Mouse (Mus musculus): ENCODE data around the gene Dbndd2.

Dbndd2 gene

DNA sequence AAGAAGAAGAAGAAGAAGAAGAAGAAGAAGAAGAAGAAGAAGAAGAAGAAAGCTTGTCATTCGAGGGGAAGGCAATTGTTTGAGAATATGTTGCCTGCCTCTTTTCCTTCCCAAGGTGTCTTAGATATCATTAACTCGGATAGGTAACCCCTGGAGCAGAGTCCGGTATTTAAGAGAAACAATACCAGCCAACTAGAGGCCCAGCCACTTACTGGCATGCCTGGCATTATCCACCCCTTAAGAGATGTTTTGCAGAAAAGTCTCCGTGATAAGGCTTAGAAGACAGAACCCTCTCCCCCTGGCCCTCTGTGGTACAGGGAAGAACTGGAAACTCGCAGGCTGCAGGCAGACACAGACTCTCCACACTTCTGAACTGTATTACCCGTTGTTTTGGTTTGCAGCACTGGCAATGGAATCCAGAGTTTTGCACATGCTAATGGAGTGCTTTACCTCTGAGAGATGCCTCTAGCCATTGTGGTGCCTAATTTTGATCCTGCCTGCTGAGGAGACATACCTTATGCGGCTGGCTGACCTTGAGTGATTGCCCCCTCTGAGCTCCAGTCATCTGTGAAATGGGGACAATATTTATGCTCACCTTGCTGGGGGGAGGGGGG is 31.9 kb upstream of the Dbndd2 start:
- DNase-seq (ENCODE audit: low spot score) = no peak

DNA sequence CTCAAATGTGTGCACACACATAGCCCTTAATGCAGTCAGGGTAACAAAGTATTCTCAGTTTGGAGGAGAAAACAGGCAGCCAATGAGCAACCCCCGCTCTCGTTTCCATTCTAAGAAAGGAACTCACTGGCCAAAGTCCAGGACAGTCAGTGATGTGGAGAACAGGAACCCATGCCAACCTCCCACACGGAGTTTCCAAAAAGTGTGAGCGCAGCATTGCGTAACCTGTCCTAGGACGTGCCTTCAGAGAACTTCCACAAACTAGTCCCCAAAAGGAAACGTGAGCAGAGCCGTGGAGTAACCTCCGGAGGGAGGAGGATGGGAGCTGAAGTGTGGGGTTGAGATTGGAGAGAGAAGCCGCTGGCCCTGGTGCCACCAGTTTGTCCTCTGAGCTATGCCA is 31.1 kb upstream of the Dbndd2 start:
- DNase-seq (ENCODE audit: low spot score) = peak; percentile 65

DNA sequence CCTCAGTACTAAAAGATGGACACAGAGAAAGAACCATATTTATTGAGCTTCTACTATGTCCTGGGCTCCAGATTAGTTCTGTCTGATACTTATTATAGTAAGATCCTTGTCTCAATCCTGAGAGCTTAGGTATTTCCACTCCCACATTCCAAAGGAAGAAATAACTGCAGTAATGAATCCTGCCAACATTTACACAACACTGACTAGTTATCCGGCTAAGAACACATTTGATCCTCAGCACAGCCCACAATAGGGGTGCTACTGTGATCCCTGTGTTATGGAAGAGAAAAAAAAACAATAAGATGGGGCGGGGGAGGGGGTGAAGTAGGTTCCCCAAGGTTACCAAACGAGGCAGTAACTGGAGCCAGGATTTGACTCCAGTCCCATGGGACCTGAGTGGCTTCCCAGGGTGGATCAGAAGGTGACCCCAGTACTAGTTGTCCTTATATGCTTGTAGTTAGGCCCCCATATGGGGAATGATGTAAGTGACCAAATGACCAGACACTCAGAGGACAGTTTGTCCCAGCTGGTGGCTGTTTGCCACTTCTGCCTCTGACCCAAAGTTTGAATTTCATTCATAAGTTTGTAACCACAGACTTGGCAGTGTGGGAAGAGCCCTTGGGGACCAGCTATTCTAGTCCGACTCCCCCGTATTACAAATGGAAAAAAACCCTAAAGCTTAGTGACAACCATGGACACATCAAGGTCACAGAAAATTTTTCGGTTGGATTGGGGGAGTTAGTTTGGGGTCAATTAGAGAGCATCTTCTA is 30.3 kb upstream of the Dbndd2 start:
- no peak for DNase-seq (ENCODE audit: low spot score)

DNA sequence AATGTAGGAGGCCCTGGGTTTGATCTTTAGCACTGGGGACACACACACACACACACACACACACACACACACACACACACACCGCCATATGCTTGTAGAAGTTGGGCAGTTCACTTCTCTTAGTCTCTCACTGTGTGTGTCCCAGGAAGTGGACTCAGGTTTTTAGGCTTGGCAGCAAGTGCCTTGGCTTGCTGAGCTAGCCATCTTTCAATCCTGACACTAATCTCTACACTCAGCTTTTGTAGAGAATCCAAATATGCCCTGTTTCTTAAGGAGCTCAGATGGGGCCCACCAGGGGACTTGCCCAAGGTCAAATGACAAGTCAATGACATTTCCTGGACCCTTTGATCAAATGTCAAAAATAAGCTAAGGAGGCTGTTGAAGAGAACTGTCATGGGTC is 29.5 kb upstream of the Dbndd2 start:
- DNase-seq (ENCODE audit: low spot score) = no peak

DNA sequence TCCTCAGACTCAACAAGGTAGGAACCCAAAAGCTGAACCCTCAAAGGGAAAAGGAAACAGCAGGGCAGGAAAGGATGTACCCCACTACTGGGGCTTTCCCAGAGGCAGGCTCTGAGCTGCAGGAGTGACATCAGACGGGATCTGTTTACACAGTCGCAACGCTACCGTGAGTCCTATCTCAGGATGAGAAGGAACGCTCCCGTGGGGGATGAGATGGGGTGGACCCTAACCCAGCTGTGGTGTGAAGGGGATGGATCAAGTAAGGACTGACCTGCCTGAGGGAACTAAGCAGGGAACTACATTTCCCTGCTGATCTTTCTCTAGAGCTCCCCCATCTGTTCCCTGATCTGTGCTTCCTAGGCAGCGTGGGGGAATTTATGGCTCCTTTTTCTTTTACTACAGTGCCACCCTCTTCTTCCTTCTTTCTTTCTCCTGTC is 29.0 kb upstream of the Dbndd2 start, which contains the start of gene Sys1:
Gene Sys1, plus strand, starts transcription at position 101 of the 437 bp plus-strand sequence.
- no peak for DNase-seq (ENCODE audit: low spot score)

DNA sequence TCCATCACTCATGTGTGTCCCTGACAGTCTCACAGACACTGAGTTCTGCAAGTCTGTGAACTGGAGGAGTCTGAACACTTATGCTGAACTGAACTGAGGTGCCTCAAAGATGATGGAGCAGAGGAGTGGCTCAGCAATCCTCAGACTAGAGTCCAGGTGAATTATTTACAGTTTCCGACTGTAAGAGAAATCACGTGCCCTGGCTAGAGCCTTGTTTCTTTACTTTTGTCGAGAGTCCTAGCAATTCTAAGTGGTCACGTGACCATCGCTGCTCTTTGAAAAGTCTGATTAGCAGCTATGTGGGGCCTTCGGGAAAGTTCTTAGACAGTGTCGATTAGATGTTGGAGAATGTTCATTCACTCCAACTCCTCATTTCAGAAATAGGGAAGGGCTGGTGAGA is 28.0 kb upstream of the Dbndd2 start:
- no peak for DNase-seq (ENCODE audit: low spot score)

DNA sequence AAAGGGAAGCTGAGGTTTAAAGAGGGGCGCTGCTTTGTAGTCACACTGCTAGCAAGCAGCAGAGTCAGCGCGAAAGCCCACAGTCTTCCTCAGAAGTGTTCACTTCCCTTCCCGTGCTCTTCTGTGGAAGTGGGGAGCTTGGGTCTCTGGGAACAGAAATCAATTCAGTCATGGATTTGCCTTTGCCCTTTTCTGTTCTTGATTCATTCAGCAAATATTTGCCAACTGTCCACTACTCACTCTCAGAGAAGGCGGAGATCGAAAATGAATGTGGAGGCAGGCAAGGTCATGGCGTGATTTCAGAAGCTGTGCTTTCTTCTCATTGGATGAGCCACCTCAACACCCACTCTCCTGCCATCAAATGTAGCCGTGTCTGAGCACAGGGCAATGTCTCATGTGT is 27.4 kb upstream of the Dbndd2 start:
- no peak for DNase-seq (ENCODE audit: low spot score)

DNA sequence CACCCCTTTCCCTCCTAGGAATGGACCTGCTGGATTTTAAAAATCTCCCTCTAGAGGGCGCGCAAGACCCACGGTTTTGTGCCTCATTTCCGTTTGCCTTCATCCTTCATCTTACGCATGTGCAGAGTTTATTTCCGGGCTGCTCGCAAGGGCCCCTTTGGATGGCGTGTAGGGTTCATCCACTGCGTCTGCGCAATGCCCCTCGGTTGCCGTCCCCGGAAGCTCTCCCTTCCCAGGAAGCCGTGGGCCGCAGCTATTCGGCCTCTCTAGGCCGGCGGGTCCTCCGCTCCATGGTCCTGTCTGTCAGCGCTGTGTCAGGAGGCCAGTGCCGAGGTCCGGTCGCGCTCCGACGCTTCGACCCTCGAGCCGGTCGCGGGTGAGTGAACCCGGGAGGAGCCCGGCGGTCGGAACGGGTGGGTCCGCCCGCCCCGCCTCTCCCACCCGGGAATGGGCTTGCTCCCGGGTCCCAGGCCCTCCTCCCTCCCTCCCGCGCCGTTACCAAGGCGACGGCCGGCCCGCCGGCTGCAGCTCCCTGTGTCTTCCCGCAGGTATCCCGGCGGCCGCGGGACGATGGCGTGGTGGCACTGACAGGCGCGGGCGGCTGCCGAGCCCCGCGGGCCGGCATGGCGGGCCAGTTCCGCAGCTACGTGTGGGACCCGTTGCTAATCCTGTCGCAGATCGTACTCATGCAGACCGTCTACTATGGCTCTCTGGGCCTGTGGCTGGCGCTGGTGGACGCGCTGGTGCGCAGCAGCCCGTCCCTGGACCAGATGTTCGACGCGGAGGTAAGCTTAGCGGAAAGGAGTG is 25.0 kb upstream of the Dbndd2 start, which contains the start of gene Gm20458:
Gene Gm20458, plus strand, starts transcription at position 223 of the 807 bp plus-strand sequence.
- DNase-seq (ENCODE audit: low spot score) = peak; percentile 96

DNA sequence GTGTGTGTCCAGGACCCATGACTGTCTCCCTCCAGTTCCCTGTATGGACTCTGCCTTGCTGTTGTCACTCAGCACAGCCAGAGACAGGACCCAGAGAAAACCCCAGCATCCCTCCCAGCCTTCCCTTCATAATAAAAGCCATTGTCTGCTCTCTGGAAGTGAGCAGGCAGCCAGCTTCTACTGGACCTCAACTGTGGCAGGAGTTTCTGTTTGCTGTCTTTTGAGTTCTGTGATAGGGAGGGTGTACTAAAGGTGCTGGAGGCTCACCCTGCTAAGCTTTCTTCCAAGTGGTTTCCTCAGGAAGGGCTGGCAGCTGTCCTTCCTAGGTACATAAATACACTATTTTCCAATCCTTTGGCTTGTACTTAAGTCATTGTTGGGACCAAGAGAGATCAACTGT is 20.7 kb upstream of the Dbndd2 start:
- DNase-seq (ENCODE audit: low spot score) = no peak

DNA sequence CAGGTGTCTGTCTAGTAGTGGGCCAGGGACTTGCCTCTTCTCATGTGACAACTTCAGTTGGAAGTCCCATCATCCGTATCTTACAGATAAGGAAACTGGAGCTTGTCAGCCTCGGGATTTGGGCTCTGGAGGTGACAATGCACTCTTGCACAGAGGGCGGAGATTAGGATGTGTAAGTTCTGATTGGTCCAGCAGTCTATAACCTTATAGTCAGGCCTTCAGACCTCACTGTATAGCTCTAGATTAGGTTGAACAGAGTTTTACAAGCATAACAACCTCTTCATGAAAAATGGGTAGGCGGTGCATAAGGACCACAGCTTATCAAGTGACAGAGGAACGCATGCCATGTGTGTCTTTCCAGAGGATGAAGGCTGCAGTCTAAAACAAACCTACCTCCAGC is 19.1 kb upstream of the Dbndd2 start:
- DNase-seq (ENCODE audit: low spot score) = no peak

DNA sequence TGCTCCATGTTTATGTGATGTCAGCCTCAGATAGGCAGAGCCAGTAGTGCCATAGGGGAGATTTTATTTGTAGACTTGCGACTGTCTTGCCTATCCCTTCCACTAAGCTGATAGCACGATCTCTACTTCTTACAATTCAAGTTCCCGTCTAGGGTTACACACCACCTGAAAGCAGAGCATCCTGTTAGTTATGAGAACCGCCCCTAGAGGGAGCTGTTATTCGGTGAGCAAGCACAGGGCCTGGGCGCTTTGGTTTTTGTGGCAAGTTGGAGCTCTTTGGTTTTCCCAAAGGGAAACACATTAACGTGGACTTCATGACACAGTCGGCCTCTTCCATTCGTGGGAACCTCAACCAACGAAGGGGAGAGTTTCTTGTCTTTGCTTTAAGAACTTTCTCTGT is 15.7 kb upstream of the Dbndd2 start:
- no peak for DNase-seq (ENCODE audit: low spot score)

DNA sequence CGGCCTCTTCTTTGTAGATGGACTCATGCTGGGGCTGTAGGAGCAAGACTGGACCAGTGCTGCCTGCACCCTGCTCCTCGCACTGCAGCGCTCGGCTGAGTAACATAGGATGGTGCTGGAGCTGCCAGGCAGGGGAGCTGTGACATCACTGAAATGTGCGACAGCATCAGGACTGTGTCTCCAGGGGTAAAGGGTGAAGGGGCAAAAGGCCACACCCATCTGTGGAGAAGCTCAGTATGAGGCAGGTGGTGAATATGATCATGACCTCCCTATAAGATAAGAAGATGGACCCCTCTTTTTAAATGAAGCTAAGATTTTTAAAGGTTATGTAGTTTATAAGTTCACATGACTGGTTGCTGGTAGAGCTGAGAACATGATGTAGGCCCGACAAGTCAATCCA is 12.3 kb upstream of the Dbndd2 start, which contains the start of gene Trp53tg5:
Gene Trp53tg5, minus strand, starts transcription at position 101 of the 400 bp plus-strand sequence.
- no peak for DNase-seq (ENCODE audit: low spot score)

DNA sequence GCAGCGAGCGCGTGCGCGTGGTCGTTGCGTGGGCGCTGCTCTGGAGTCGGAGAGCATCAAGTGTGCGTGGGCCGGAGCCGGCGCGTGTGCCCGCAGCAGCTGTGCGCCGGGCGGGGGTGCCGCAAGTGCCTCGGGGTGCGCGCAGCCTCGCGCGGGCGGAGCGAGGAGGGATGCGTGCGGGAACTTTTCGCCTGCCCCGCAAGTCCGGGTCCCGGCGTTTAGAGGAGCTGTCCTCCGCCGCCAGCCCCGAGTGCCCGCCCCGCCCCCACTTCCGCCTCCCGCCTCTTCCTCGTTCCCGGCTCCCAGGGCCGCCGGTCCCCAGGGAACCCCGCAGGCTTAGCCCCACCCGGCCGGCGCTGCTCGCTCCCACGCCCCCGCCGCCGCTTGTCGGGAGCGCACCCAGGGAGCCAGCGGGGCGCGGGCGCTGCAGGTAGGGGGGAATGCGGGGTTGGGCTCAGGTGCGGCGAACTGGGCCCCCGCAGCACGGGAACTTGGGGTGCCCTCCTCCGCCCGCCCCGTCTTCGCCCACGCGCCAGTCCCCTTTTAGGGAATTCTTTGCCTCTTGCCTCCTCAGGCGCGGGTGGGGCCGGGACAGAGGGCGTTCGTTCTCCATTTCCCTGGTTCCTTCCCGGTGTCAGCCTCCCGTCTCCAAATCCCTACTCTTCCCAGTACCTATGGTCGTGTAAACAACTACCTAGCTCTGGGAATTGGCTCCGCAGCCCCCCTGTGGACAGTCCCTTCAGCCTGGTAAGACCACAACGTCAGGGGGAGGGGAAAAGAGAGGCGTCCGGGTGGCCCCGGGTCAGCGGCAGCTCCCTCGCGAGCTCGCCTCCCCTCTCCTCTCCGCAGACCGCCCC is 580 bp downstream of the Dbndd2 start:
- peak; percentile 81 for DNase-seq (ENCODE audit: low spot score)

DNA sequence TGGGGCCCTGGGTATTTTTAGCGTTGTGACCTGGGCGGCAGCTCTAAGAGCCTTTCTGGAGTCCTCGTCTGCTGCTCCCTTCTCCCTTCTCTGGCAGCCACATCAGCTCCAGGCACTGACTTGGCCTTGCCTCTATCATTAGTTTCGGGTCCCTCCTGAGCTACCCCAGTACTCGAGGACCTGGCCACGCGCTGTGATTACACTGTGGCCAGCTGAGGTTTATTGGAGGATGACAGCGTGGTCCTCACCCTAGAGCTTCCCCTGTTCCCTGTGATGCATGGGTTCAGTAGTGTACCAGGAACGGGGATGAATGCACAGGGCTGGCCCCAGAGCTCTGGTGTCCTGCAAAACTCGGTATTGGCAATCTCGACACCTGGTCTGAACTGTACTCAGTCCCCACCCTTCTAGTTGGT is 1.2 kb downstream of the Dbndd2 start:
- no peak for DNase-seq (ENCODE audit: low spot score)

DNA sequence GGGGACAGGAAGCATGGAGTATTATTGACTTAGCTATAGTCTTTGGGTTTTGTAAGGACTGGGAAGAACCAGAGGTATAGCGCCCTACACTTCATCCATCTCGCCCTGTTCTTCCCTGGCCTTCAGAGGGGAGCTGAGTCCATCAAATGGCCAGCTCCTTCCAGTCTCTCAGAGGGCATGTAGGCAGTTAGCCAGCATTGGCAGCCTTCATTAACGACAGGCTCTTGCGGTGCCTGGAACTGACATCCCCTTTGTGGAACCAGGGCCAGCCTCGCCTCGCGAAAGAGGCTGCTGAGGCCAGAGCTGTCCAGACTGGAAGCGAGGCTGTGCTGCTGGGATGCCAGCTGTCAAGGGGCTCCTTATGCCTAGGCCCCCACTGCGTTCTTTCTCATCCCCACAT is 1.9 kb downstream of the Dbndd2 start:
- peak; percentile 64 for DNase-seq (ENCODE audit: low spot score)

DNA sequence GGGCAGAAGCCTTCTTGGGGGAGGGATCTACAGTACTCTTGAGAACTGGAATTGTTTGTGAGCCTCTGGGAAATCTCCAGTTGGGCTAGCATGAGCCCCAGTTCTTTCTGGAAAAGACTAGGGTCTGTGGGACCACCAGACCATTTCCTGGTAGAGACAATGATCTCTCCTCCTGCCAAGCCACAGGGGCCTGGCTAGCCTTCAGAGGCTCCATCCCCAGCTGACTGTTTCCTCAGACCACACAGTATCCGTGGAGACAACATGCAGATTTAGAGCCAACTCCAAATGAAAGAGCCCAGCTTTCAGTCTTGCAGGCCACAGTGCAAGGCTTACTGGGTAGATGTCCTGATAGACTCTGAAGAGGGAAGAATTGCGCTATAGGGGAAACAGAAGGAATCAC is 8.2 kb downstream of the Dbndd2 start:
- DNase-seq (ENCODE audit: low spot score) = no peak

DNA sequence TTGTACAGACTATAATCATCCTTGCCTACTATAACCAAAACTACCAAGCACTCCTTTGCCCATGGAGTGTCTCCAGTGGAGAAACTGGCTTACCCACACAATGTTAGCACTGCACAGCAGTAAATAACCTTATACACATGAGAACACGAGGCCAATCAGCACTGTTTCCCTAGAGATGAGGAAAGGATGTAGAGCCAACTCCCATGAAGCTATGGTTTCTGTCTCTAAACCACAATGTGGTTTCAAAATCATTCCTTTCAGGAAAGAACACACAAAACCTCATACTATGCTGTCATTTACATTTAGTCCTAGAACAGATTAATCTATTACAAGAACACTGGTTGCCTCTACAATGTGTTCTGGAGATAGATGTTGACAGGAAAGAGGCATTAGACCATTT is 10.4 kb downstream of the Dbndd2 start:
- no peak for DNase-seq (ENCODE audit: low spot score)

DNA sequence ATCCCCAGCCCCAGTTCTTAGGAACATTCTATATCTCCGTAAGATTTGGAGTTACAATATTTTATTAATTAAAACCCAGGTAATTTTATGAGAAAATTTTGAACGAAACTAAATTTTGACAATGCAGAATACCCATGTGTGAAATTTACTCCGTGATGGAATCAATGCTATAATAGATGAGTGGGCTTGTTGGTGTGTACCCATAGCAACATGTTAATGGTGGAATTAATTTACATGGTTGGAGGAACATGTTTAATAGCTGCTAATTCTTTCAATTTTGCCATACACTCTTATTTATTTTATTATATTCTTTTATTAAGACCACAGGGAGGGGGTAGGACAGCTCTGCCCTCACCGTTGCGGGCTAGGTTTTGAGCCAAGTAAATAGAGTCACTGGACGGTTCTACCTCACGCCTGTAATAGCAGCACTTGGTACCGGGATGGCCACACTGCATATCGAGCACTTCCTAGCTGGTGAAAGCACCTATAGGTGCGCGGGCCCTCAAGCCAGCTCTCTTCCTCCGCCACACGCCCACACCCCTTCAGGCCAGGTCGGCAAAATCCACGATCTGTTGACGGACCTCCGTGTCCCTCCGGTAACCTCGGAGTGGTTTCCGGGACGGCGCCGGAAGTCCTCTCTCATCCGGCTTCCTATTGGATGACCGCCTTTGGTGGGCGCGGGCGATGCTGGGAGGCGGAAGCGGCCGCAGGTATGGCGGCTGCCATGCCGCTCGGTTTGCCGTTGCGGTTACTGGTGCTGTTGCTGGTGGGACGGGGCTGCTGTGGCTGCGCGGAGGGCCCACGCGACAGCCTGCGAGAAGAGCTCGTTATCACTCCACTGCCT is 11.2 kb downstream of the Dbndd2 start, which contains the start of gene Pigt:
Gene Pigt, plus strand, starts transcription at position 674 of the 844 bp plus-strand sequence.
- DNase-seq (ENCODE audit: low spot score) = peak; percentile 77

DNA sequence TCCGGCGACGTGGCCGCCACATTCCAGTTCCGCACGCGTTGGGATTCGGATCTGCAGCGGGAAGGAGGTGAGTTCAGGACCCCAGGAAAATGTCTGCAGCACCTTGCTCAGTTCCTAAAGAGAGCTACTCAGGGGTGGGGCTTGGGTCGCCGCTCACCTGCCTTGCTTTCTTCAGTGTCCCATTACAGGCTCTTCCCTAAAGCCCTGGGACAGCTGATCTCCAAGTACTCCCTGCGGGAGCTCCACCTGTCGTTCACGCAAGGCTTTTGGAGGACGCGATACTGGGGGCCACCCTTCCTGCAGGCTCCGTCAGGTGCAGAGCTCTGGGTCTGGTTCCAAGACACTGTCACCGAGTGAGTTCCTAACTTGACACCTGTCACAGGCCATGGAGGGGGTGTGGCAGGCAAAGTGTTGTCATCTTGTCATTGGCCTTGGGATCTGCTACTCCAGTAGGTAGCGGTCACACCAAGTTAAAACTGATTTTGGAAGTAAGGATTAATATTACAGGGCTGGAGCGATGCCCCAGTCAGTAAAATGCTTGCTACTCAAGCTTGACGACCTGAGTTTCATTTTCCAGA is 11.9 kb downstream of the Dbndd2 start:
- no peak for DNase-seq (ENCODE audit: low spot score)

DNA sequence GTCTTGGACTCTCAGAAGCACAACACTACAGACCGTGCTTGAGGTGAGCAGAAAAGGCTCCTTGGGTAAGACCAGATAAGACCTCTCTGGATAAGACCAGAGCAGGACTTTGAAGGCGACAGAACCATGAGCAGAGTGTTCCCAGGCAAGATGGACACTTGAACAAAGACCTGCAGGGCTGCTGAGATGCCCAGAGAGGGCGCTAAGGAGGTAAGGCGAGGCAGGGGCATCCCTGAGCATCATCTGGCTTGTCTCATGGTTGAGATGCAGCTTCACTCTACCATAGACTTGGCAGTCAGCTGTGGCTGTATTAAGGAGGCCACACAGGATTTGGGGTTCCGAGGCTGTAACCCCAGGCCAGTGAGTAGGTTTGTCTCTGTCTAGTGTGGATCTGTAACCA is 13.4 kb downstream of the Dbndd2 start:
- DNase-seq (ENCODE audit: low spot score) = no peak

All from left cerebral cortex, adult 11 months (tissue).